Mouse (Mus musculus) liver, postnatal 0 days (tissue): ENCODE results near the gene Gm4792.

Experiments
- CTCF ChIP-seq: sonication (generic); IDR thresholded peaks from 2 replicates; pipeline ENCODE4 v1.5.1; 2016; ENCODE audit warnings: antibody characterized with exemption, low read depth
- EP300 ChIP-seq: IDR thresholded peaks from 2 replicates; pipeline ENCODE4 v1.6.1; 2016; ENCODE audit warnings: antibody characterized with exemption, low read depth, mild to moderate bottlenecking

DNA sequence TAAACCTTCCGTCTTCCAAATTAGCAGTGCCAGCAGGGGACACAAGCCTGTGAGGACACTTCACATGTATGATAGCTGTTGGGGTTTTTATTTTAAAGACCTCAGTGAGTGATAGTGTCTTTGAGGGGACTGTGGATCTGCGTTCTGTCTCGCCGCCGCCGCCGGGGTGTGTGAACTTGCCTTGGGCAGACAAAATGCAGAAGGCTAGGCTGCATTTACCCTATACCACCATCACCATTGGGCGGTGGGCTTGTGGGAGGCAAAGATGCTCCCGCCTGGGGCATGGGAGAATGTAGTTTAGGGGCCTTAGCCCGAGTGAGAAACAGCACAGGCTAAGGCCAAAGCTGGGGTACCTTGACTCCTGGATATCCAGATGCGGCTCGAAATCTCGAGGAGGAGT is 35.9 kb downstream of the Gm4792 start:
- TF ChIP-seq CTCF (no peak), EP300 (no peak)
